Mouse (Mus musculus) thymus, adult 2 months (tissue): Measurements from ENCODE around the gene Adpgk. TPM values are rescaled to one million over a fixed set of nuclear protein-coding genes. Genes with fewer than 3 reads are reported as not detected.

ENCODE experiments used
- DNase-seq: peaks from one replicate; pipeline ENCODE4 v3.0.0; 2021
- H3K27ac ChIP-seq: fragments of 200-500 bp; 2 replicates; pipeline ENCODE4 v1.5.1; 2012; ENCODE audit warnings: low read length, control low read depth; ENCODE audit not compliant: control insufficient read depth, insufficient read depth
- H3K27me3 ChIP-seq: fragments of 200-500 bp; 2 replicates; pipeline ENCODE4 v1.6.1; 2012; ENCODE audit warnings: mild to moderate bottlenecking, low read length, moderate library complexity, mixed read lengths; ENCODE audit not compliant: control insufficient read depth, insufficient read depth
- H3K36me3 ChIP-seq: fragments of 200-500 bp; 2 replicates; pipeline ENCODE4 v1.6.1; 2012; ENCODE audit warnings: mild to moderate bottlenecking, low read length, moderate library complexity; ENCODE audit not compliant: control insufficient read depth, insufficient read depth
- H3K4me1 ChIP-seq: fragments of 200-500 bp; replicated peaks from 2 replicates; pipeline ENCODE4 v1.6.1; 2012; ENCODE audit warnings: low read length; ENCODE audit not compliant: control insufficient read depth, insufficient read depth
- H3K4me3 ChIP-seq: fragments of 200-500 bp; 2 replicates; pipeline ENCODE4 v1.5.1; 2012; ENCODE audit warnings: mild to moderate bottlenecking, low read length, control low read depth, moderate library complexity; ENCODE audit not compliant: control insufficient read depth, insufficient read depth
- CTCF ChIP-seq: fragments of 200-500 bp; IDR thresholded peaks from 2 replicates; pipeline ENCODE4 v1.5.1; 2012; ENCODE audit warnings: mild to moderate bottlenecking, control low read depth, low read length, moderate library complexity, borderline replicate concordance; ENCODE audit not compliant: control insufficient read depth, poor library complexity, insufficient read depth; ENCODE audit errors: extremely low read depth
- POLR2A ChIP-seq: fragments of 200-500 bp; IDR thresholded peaks from 2 replicates; pipeline ENCODE4 v1.6.1; 2012; ENCODE audit warnings: mild to moderate bottlenecking, low read length, control low read depth, moderate library complexity; ENCODE audit not compliant: control insufficient read depth, poor library complexity, insufficient read depth; ENCODE audit errors: extremely low read depth
- WGBS: fragments of 180-500 bp; shearing (Covaris S2); methylation state at CpG from one replicate; pipeline ENCODE4 v1.1.7; 2018; 5-methylcytosine and 5-hydroxymethylcytosine counted together
- polyA plus RNA-seq: library from polyadenylated mRNA; depleted of rRNA; stranded (reverse); fragments of >200 nt; gene quantifications from 2 replicates; pipeline ENCODE4 v1.2.3, GENCODE M21; 2012

The Adpgk gene
- polyA plus RNA-seq, 1 experiment: 20.2 TPM

DNA sequence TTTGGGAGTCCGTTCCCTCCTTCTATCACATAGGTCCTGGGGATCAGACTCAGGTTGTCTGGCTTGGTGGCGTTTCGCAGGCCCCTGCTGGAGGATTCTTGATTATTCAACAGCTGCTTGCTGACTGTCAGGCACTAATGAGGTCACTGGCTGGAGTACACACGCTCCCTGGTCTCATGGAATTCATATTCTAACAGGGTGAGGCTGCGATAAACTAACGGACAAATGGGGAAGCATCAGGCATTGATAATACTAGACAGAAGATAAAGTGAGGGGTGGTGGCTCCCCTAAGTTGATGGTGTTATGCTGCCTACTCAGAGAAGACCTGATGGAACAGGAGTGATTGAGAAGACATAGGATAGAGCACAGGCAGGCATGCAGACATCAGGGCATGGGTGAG lies 5.7 kb upstream of the Adpgk start:
- H3K36me3 ChIP-seq: no peaks in the 10 kb centered on the region
- DNase-seq: no peak
- WGBS: 96% methylated on average over 6 of the region's 6 CpGs

DNA sequence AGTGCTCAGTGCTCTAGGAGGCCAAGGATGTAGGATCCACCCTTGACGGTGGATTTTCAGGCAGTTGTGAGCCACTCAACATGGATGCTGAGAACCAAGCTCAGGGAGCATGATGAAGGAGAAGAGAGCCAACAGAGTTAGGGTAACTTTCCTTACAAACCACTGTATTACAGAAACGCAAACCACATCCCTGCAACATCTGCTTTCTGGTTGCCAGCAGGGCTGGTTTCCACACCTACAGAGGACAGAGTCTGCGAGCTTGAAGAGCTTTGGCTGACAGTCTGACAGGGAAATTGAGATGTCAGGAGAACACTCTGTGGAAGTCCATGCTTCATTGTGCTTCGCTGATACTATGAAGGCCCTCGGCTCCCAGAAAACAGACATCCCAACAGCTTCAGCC lies 3.3 kb upstream of the Adpgk start:
- DNase-seq: no peak
- peaks cover 8% of the 10 kb centered on the region for H3K4me1 ChIP-seq
- 42% methylated on average over 5 of the region's 5 CpGs for WGBS
- no peaks in the 10 kb centered on the region for H3K27me3 ChIP-seq
- H3K36me3 ChIP-seq: no peaks in the 10 kb centered on the region
- no peak overlapping the region for H3K27ac ChIP-seq
- H3K4me3 ChIP-seq: no peak overlapping the region
- no peak for TF ChIP-seq CTCF
- TF ChIP-seq POLR2A: no peak

More for the DNA sequence above, 5.7 kb upstream of the Adpgk start:
- Histone ChIP-seq H3K4me1 (peaks cover 8% of the 10 kb centered on the region), H3K27me3 (no peaks in the 10 kb centered on the region), H3K4me3 (no peak overlapping the region), H3K27ac (no peak overlapping the region)
- no peak for TF ChIP-seq POLR2A
- no peak for TF ChIP-seq CTCF

DNA sequence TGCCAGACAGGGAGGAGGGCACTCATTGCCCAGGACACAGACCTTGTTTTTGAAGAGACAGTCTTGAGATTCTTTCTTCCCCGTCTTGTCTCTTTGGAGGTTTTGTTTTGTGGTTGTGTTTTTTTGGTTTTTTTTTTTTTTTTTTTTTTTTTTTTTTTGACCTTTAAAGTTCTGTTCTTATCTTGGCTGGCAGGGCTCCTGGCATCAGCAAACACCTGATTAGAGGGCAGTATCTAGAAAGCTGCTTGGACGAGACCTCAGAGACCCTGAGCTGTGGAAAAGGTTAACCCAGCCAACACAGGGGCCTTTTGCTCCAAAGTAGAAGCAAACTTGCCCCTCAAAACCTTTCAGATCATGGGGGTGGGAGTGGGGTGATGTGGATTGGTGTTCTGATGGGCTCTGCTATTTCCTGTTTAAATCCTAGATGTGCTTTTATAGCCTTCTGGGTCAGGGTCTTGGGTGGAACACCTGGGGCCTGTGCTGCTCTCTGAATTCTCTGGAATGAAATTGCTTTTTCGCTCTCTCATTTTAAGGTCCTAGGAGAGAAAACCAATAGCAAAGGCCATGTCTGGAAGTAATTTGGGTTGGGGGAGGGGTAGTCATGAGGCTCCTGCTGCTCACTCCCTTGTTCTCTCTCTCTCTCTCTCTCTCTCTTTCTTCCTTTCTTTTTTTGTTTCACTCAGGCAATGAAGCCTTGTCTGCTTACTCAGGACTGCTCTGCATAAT lies 2.5 kb upstream of the Adpgk start:
- Histone ChIP-seq H3K27me3 (no peaks in the 10 kb centered on the region), H3K27ac (no peak overlapping the region), H3K4me3 (no peak overlapping the region), H3K4me1 (peaks cover 8% of the 10 kb centered on the region), H3K36me3 (no peaks in the 10 kb centered on the region)
- WGBS: 48% methylated on average over 3 of the region's 3 CpGs
- TF ChIP-seq CTCF (no peak), POLR2A (no peak)
- no peak for DNase-seq

DNA sequence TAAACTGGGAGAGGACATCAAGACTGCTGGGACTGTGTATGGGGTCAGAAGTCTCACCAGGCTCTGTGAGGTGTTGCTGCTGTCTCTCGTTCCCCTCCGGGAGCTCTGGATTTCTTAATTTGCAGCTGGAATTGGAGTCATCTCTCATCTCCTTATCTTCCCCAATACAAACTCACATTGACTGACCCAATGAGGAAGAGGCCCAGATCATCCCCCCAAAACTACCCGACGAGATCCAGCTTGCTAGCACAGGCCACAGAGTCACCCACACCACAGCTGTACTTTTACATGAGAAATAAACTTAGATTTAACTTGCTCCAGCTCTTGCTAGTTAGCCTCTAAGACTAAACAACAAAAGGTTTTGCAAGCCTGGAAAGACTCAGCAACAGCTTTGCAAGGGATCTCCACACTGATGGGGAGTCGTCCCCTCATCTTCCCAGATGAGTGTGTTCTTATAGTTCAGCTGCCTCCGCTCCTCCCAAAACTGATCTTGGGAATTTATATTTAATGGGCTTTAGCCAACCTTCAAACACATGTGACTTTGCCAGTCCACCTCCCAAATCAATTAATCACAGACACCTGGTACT lies 1.7 kb upstream of the Adpgk start:
- no peaks in the 10 kb centered on the region for H3K36me3 ChIP-seq
- H3K4me3 ChIP-seq: no peak overlapping the region
- TF ChIP-seq CTCF: no peak
- no peak for TF ChIP-seq POLR2A
- no peak overlapping the region for H3K27ac ChIP-seq
- peaks cover 8% of the 10 kb centered on the region for H3K4me1 ChIP-seq
- H3K27me3 ChIP-seq: no peaks in the 10 kb centered on the region
- no peak for DNase-seq
- 93% methylated on average over 6 of the region's 6 CpGs for WGBS

DNA sequence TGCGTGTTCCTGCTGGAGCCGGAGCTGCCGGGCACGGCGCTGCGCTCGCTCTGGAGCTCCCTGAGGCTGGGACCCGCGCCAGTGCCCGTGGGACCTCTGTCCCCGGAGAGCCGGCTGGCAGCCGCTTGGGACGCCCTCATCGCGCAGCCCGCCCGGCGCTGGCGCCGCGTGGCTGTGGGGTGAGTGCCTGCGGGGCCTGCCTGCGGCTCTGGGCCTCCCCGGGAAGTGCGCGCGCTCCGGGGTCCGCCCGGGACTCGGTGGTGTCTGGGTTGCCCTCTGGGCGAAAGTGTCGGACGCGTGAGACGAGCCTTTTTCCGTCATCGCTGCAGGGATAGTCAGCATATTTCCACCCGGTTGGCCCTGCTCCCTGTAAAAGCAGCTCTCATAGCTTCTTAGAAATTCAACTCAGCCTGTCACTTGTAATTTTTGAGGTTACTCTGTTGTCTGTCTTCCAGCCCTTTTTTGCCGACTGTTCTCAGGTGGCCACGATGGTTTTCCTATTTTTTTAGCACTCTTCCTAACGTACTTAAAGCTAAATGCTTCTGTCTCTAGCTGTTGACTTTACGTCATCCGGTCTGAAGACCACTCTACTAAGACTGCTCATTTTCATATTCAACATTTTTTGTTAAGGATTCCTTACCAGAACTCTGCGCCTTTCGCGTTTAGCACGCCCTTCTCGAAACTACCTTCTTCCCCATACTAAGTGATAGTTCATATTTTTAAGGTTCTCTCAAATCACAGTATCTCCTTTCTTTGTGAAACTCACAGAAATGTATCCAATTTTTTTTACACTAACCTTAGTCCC lies 532 bp downstream of the Adpgk start:
- Histone ChIP-seq H3K4me3 (peak overlapping the region; percentile 64), H3K36me3 (no peaks in the 10 kb centered on the region), H3K27ac (no peak overlapping the region), H3K4me1 (peaks cover 8% of the 10 kb centered on the region), H3K27me3 (no peaks in the 10 kb centered on the region)
- TF ChIP-seq POLR2A (no peak), CTCF (0 out of 2 replicates have a peak, but pooled peaks have one; percentile 8)
- WGBS: under 1% methylated on average over 50 of the region's 50 CpGs
- no peak for DNase-seq

DNA sequence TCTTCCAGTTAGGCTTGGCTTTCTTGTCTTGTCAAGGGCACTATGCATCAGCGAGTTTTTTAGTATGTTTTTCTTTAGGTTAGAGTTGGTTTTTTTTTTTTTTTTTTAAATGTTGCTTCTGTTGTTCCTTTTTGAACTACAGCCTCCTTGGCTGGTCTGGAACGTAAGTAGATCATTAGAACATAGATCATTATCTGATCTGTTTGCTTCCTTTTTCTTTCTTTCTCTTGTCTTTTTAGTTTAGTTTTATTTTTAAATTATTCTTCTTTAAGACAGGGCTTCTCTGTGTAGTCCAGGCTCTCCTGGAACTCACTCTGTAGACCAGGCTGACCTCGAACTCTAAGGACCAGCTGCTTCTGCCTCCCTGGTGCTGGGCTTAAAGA lies 1.1 kb downstream of the Adpgk start:
- Histone ChIP-seq H3K4me3 (no peak overlapping the region), H3K36me3 (no peaks in the 10 kb centered on the region), H3K27me3 (no peaks in the 10 kb centered on the region), H3K27ac (no peak overlapping the region), H3K4me1 (peaks cover 8% of the 10 kb centered on the region)
- TF ChIP-seq CTCF: no peak
- TF ChIP-seq POLR2A: no peak
- WGBS: 23% methylated on average over 3 of the region's 3 CpGs
- DNase-seq: no peak
